Mouse (Mus musculus) heart, postnatal 0 days (tissue): ENCODE data around the gene Amd1. TPM values are rescaled to one million over a fixed set of nuclear protein-coding genes. Genes with fewer than 3 reads are reported as not detected.

Source experiments
- ATAC-seq: fragments of 200-750 bp; cut with Nextera tagmentation; 2 replicates; pipeline ENCODE4 v1.8.0; 2017; ENCODE audit warnings: low read depth, moderate number of reproducible peaks, moderate library complexity; ENCODE audit not compliant: insufficient read depth
- DNase-seq: peaks from one replicate; pipeline ENCODE4 v3.0.0-alpha.2; 2016; ENCODE audit warnings: low spot score
- H3K27ac ChIP-seq: fragments of 300-500 bp; sonication (generic); 2 replicates; pipeline ENCODE4 v1.5.1; 2014; ENCODE audit warnings: low read depth, mild to moderate bottlenecking
- H3K27me3 ChIP-seq: fragments of 300-500 bp; sonication (generic); 2 replicates; pipeline ENCODE4 v1.6.1; 2014; ENCODE audit warnings: low read length, mixed read lengths; ENCODE audit not compliant: control insufficient read depth, insufficient read depth
- H3K36me3 ChIP-seq: fragments of 300-500 bp; sonication (generic); replicated peaks from 2 replicates; pipeline ENCODE4 v1.6.1; 2014; ENCODE audit warnings: low read length, mixed read lengths; ENCODE audit not compliant: control insufficient read depth, insufficient read depth
- H3K4me1 ChIP-seq: fragments of 300-500 bp; sonication (generic); 2 replicates; pipeline ENCODE4 v1.6.1; 2014; ENCODE audit warnings: antibody characterized with exemption; ENCODE audit not compliant: control insufficient read depth, insufficient read depth
- H3K4me2 ChIP-seq: fragments of 300-500 bp; sonication (generic); 2 replicates; pipeline ENCODE4 v1.6.1; 2014; ENCODE audit warnings: low read depth, mild to moderate bottlenecking, low read length, moderate library complexity
- H3K4me3 ChIP-seq: fragments of 300-500 bp; sonication (generic); 2 replicates; pipeline ENCODE4 v1.5.1; 2014; ENCODE audit warnings: low read depth, low read length
- H3K9ac ChIP-seq: fragments of 300-500 bp; sonication (generic); replicated peaks from 2 replicates; pipeline ENCODE4 v1.6.1; 2014; ENCODE audit warnings: low read depth, low read length, mixed read lengths
- H3K9me3 ChIP-seq: fragments of 300-500 bp; sonication (generic); replicated peaks from 2 replicates; pipeline ENCODE4 v1.6.1; 2016; ENCODE audit warnings: low read length; ENCODE audit not compliant: control insufficient read depth
- CTCF ChIP-seq: IDR thresholded peaks from 2 replicates; pipeline ENCODE4 v1.5.1; 2016; ENCODE audit warnings: antibody characterized with exemption, control low read depth, low read depth
- EP300 ChIP-seq: IDR thresholded peaks from 2 replicates; pipeline ENCODE4 v1.6.1; 2016; ENCODE audit warnings: antibody characterized with exemption, low read depth
- WGBS: fragments of 180-500 bp; shearing (Covaris S2); extraction: QIAGEN DNeasy Blood & Tissue Kit; methylation state at CpG from one replicate; pipeline ENCODE4 v1.1.7; 2014; 5-methylcytosine and 5-hydroxymethylcytosine counted together
- polyA plus RNA-seq: library from polyadenylated mRNA; unstranded; fragments of >200 nt; fragmentation: Nextera tagmentation; extraction: Ambion mirVana; gene quantifications from 2 replicates; pipeline ENCODE4 v1.2.1, GENCODE M21; 2015
- total RNA-seq: library from RNA; depleted of rRNA; stranded (reverse); fragments of >200 nt; gene quantifications from 2 replicates; pipeline ENCODE4 v1.2.3, GENCODE M21; 2014; ENCODE audit warnings: low replicate concordance

Amd1 gene
- total and polyA plus RNA-seq, 2 experiments from 2014 or later, result 25.8 to 48.5 TPM

GRCm38 (mm10) chr10:40332864-40333263 is 30.9 kb upstream of the Amd1 start:
- Histone ChIP-seq H3K9me3 (0 out of 2 replicates have a peak, but pooled peaks cover 7% of the 10 kb centered on the region), H3K27ac (no peak overlapping the region), H3K36me3 (no peaks in the 10 kb centered on the region), H3K4me2 (no peak overlapping the region), H3K4me1 (peaks cover 5% of the 10 kb centered on the region; the same call in 1 of the 2 replicates), H3K4me3 (no peak overlapping the region), H3K27me3 (no peaks in the 10 kb centered on the region), H3K9ac (no peak overlapping the region)
- ATAC-seq, result no peak
- DNase-seq, result no peak
- WGBS, result 74% methylated on average over 6 of the region's 6 CpGs
- no peak for TF ChIP-seq CTCF
- TF ChIP-seq EP300, result no peak

GRCm38 (mm10) chr10:40330262-40330661 is 28.3 kb upstream of the Amd1 start:
- no peak overlapping the region for H3K27ac ChIP-seq
- H3K9me3 ChIP-seq, result 0 out of 2 replicates have a peak, but pooled peaks cover 7% of the 10 kb centered on the region
- H3K9ac ChIP-seq, result no peak overlapping the region
- H3K4me1 ChIP-seq, result peaks cover 15% of the 10 kb centered on the region; the same call in 1 of the 2 replicates
- no peak for ATAC-seq
- no peak for DNase-seq
- no peak for TF ChIP-seq EP300
- TF ChIP-seq CTCF, result no peak
- no peaks in the 10 kb centered on the region for H3K27me3 ChIP-seq
- no peaks in the 10 kb centered on the region for H3K36me3 ChIP-seq
- no peak overlapping the region for H3K4me2 ChIP-seq
- H3K4me3 ChIP-seq, result no peak overlapping the region
- 82% methylated on average over 1 of the region's 1 CpGs for WGBS

DNA sequence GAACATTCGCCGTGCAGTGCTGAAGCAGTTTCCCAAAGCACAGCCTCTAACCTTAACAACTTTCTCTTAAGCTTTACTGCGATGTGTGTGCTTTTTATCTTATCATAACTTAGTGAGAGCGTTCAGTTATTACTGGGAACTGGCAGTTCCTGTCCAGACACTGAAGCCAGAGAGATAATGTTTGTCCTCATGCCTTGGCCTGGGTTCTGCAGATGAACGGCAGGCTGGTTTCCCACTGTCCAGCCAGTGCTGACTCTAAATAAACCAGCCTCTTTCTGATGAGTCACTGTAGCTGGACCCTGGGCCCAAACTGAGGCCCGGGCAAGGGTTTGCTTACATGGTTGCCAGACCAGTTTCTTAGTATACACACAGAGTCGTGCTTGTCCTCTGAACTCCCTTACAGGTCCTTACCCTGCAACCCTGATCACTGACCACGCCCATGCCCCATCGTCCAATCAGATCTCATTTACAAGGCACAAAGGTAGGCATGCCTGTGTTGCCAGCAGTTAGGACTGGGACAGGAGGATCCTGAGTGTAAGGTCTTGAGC is 26.1 kb upstream of the Amd1 start:
- DNase-seq (peak; percentile 56), ATAC-seq (peak; percentile 92)
- Histone ChIP-seq H3K36me3 (no peaks in the 10 kb centered on the region), H3K27me3 (no peaks in the 10 kb centered on the region), H3K9ac (no peak overlapping the region), H3K4me3 (no peak overlapping the region), H3K9me3 (0 out of 2 replicates have a peak, but pooled peaks cover 7% of the 10 kb centered on the region), H3K4me2 (peak overlapping the region; percentile 14; the same call in 1 of the 2 replicates), H3K27ac (peak overlapping the region; percentile 74), H3K4me1 (peaks cover 15% of the 10 kb centered on the region; the same call in 1 of the 2 replicates)
- TF ChIP-seq EP300, result peak; percentile 93
- no peak for TF ChIP-seq CTCF
- WGBS, result 19% methylated on average over 9 of the region's 9 CpGs

DNA sequence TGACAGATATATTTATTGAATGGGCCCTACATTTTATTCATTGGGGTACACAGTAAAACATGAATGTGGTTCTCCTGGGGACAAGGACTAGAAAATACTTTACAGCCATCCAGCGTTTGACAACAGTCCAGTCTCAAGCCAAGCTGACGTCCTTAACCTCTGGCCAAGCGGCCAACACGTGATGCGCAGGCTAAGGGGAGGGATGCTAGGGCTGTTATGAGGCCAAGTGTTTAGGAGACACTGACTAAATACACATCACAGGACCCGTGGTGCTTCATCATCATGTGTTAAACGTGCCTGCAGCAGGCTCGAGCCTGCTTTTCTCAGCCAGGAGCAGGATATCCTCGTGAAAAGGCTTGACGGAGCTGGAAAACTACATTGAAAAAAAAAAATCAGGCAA is 18.3 kb upstream of the Amd1 start:
- Histone ChIP-seq H3K4me3 (no peak overlapping the region), H3K27me3 (no peaks in the 10 kb centered on the region), H3K4me1 (no peaks in the 10 kb centered on the region), H3K4me2 (no peak overlapping the region), H3K36me3 (no peaks in the 10 kb centered on the region), H3K9me3 (no peaks in the 10 kb centered on the region), H3K27ac (no peak overlapping the region), H3K9ac (no peak overlapping the region)
- no peak for DNase-seq
- WGBS, result 86% methylated on average over 10 of the region's 10 CpGs
- no peak for ATAC-seq
- TF ChIP-seq CTCF (no peak), EP300 (no peak)

DNA sequence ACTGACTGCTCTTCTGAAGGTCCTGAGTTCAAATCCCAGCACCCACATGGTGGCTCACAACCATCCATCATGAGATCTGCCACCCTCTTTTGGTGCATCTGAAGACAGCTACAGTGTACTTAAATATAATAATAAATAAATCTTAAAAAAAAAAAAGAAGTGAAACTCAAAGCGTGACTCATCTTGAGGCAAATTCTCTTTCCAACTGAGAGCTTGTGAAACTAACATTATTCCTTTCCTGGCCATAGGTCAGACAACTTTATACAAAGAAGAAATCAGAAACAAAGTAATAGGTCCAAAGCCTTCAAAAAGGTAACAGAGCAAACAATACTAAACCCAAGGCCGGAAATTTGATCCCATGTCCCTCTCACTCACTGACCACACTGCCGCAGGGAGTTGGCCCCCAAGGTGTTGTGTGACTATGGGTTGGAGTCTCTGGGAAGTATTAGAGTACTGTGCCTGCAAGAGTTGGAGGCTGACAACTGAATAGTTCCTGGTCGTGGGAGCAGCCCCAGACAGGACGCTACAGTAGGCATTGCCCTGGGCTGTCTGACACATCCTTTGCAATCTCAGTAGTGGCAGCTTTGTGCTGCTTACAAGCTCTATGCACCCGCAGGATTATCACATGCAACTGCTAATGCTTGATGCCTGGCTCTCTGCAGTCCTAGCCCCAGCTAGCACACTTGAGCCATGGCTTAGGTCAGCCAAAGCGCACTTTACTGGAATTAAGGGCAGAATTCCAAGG is 15.0 kb upstream of the Amd1 start:
- H3K27ac ChIP-seq, result no peak overlapping the region
- no peak for DNase-seq
- ATAC-seq, result no peak
- WGBS, result 48% methylated on average over 7 of the region's 7 CpGs
- no peak for TF ChIP-seq EP300
- TF ChIP-seq CTCF, result no peak
- no peak overlapping the region for H3K4me2 ChIP-seq
- no peaks in the 10 kb centered on the region for H3K27me3 ChIP-seq
- no peak overlapping the region for H3K9ac ChIP-seq
- no peaks in the 10 kb centered on the region for H3K36me3 ChIP-seq
- H3K9me3 ChIP-seq, result no peaks in the 10 kb centered on the region
- no peak overlapping the region for H3K4me3 ChIP-seq
- H3K4me1 ChIP-seq, result 0 out of 2 replicates have a peak, but pooled peaks cover 4% of the 10 kb centered on the region
